Mouse (Mus musculus) CH12F3 (cell line): ENCODE data around the gene Pdk2.
"Not testable (repeated sequence)": the region's sequence is repeated elsewhere in the genome, so short reads cannot be mapped to it uniquely, and the experiment has no call there.

Experiments used
- in situ Hi-C: fragments of 300-500 bp; cut with MboI; formaldehyde crosslinking; loops from 2 replicates; pipeline ENCODE4 v1.14.3; 2020; ENCODE audit warnings: low sequenced_read_pairs

The Pdk2 gene

GRCm38 (mm10) chr11:95032945-95033344 lies 8.2 kb downstream of the Pdk2 start:
- in situ Hi-C loops: no loop called here

- in situ Hi-C loops: no loop called here
These were observed 13.2 kb downstream of the Pdk2 start for GRCm38 (mm10) chr11:95027850-95028470.

DNA sequence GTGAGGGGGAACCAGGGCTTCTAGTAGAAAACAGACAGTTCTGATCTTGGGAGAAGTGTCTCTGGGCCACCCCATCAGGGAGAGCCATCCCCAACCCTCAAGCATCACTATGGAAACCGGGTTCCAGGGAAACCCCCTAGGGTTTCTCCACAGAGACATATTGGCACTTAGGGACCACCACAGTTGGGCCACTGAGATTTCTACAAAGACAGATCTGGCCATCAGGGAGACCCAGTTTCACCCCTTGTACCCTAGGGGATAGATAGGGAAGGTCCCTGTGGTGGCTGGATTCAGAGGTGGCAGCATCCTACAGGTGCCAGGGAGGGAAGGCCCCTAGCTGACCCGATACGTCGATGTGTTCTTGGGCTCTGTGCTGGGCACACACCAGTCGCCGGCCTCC lies 14.3 kb downstream of the Pdk2 start:
- in situ Hi-C loops: no loop called here

DNA sequence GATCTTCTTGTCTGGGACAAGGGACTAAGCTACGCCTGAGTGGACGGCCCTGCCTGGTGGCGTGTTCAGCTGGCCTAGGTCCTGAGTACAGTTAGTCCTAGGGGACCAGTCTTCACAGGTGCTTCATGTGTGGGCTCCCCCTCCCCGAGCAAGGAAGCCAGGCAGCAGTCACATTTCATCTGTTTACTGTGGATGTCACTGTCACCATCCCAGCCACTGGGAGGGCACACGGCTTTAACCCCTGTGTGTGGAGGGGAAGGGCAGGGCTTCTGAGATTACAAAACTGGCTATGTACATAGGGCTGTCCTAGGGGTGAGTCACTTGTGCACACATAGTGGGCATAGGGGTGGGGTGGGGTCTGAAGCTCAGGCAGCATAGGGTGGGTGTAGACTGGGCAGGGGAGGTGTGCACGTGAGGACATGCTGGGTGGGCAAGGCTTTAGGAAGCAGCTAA lies 15.0 kb downstream of the Pdk2 start:
- in situ Hi-C loops: no loop called here

- in situ Hi-C loops: no loop called here
These were observed 15.7 kb downstream of the Pdk2 start for GRCm38 (mm10) chr11:95025227-95026012.

GRCm38 (mm10) chr11:95024439-95025184 lies 16.5 kb downstream of the Pdk2 start:
- in situ Hi-C loops: no loop called here

GRCm38 (mm10) chr11:95023481-95023880 lies 17.7 kb downstream of the Pdk2 start:
- in situ Hi-C loops: no loop called here

- in situ Hi-C loops: no loop called here
These were observed 18.7 kb downstream of the Pdk2 start for GRCm38 (mm10) chr11:95022237-95022992.

- in situ Hi-C loops: no loop called here
These were observed 25.7 kb downstream of the Pdk2 start for GRCm38 (mm10) chr11:95015484-95015883.

GRCm38 (mm10) chr11:95012487-95012886 lies 28.7 kb downstream of the Pdk2 start:
- in situ Hi-C loops: no loop called here

DNA sequence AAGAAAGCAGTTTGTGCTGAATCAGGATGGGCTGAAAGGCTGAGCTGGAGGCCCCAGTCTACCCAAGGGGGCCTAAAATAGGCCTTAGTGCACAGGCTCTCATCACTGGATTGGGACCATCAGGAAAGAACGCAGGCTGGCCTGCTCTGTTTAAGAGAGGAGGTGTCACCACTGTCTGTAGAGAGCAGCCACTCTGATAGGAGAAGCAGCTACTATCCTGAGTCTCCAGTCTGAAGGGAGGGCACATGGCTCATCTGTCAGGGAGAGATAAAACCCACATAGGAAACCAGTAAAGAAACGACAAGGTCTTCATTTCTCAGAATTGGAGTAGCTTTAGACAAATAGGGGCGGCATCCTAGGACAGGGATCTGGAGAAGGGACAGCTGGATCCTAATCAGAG lies 29.1 kb downstream of the Pdk2 start:
- in situ Hi-C loops: no loop called here

DNA sequence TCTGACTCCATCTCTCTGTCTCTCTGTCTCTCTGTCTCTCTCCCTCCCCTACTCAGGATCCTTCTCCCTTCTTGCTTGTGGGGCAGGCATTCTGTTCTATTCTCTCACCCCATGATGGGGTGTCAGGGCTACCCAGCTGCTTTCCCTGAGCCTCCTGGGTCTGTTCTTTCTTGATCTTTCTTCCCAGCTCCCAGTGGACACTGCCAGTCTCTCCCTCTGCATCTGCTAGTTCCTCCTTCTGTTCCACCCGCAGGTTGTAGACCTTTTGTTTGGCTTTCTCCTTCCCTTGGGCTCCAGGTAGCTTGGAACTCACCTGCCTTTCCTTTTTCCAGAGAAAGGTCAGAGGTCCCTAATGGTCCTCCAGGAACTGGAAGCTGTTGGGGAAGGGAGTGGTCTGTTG lies 29.7 kb downstream of the Pdk2 start:
- in situ Hi-C loops: no loop called here

DNA sequence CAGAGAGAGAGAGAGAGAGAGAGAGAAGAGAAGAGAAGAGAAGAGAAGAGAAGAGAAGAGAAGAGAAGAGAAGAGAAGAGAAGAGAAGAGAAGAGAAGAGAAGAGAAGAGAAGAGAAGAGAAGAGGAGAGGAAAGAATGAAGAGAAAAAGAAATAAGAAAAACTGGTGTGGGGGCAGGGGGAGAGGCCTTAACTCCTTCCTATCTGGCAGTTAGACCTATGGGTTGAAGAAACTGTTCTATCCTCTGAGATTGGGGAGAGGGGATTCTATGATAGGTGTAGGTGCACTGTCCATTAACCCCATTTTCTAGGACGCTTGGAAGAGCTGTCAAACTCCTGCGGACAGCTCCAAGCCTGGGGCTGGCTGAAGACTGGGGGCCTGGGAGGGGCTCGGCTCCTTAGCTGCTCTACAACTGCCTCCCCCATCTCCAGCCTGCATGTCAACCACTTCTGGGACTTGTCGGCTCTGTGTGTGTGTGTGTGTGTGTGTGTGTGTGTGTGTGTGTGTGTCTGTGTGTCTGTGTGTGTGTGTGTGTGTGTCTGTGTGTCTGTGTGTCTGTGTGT lies 30.2 kb downstream of the Pdk2 start:
- in situ Hi-C loops: not testable (repeated sequence)

GRCm38 (mm10) chr11:95010141-95010739 lies 30.9 kb downstream of the Pdk2 start:
- in situ Hi-C loops: no loop called here

- in situ Hi-C loops: no loop called here
These were observed 31.5 kb downstream of the Pdk2 start, which contains the start of gene Samd14 for GRCm38 (mm10) chr11:95009629-95010014. Gene Samd14, plus strand, starts transcription at chr11:95009879.

DNA sequence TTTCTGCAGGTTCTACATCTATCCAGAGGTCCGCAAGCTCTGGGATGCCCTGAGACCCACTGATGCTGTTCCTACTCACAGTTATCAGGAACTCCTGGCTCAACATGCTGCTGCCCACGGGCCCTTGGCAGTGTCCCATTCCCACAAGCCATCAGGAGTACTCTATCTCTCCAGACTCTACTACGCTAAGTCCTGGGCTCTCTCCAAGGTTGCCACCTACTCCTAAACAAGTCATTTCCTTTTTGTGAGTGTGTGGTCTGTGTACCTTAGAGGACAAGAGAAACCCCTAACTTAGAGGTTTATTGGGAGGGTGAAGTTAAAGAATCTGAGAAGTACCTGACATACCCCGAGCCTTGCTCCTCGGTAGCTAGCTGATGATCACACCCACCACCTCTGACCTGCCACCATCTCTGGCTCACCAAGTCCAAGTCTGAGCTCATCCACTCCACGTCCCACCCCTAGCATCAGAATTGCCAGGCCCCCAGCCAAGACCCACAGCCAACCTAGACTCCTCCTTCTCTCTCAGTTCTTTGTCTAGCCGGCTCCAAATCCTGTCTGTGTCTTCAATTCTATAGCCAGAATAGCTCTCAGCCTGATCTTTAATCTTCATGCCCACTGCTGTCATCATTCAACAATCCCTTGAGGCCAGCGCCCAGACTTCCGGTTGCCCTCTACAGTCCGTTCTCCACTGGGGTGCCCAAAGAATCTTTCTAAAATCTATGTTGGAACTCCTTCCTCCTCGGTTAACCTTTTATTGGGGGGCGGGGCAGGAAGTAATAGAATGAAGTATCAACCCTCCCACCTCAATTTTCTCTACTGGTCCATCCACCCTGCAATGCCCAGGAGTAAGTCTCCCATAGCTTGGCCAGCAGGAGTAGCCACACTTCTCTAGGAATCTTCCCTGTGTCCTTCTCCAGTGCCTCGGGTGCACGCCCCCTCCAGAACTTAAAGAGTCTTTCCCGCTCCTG lies 32.2 kb downstream of the Pdk2 start:
- in situ Hi-C loops: no loop called here

DNA sequence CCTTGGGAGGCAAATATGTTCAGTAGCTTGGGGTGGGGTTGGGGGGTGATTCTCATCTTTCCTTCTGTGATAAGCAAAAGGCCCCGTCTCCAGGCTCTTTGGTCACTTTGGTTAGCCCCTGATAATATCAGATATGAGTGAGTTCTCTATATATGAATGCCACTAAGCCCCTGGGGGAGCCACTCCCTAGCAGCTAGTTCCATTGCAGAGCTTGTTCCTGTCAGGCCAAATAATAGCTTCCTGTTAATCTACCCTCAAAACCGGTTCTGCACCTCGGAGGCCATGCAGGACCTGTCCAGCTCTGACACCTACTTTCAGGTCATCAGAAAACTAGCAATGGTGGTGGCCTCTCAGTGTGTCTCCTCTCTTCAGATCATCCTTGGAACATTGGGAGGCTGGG lies 33.7 kb downstream of the Pdk2 start:
- in situ Hi-C loops: no loop called here

- in situ Hi-C loops: no loop called here
These were observed 34.5 kb downstream of the Pdk2 start for GRCm38 (mm10) chr11:95006525-95007219.

GRCm38 (mm10) chr11:95006038-95006437 lies 35.1 kb downstream of the Pdk2 start:
- in situ Hi-C loops: no loop called here
